Mouse (Mus musculus): ENCODE measurements at regions not wholly inside any gene's neighbourhood (a gene's known extent, or its start where the extent isn't known, plus 50 kb on each side); places are given as distances from the start of the nearest gene placed in this dataset.
A peak's percentile ranks its signal among the peaks of the same experiment; 100 is the strongest.

- no peak overlapping the region for H3K9ac ChIP-seq
- H3K36me3 ChIP-seq (replicated peaks; ENCODE audit: control insufficient read depth, insufficient read depth): no peaks in the 10 kb centered on the region
- no peak overlapping the region for H3K27ac ChIP-seq
- DNase-seq (ENCODE audit: low spot score) (no peak), ATAC-seq (ENCODE audit: low FRiP score) (no peak)
- WGBS: 30% methylated on average over 4 of the region's 4 CpGs
- no peak overlapping the region for H3K4me3 ChIP-seq (replicated peaks; ENCODE audit: low read length)
- no peaks in the 10 kb centered on the region for H3K9me3 ChIP-seq (ENCODE audit: control insufficient read depth, low read length)
- H3K27me3 ChIP-seq (ENCODE audit: control insufficient read depth, insufficient read depth, low read length): no peaks in the 10 kb centered on the region
- H3K4me2 ChIP-seq (replicated peaks): no peak overlapping the region
- no peaks in the 10 kb centered on the region for H3K4me1 ChIP-seq (replicated peaks; ENCODE audit: control insufficient read depth, insufficient read depth, low read length)
Observed at GRCm38 (mm10) chr13:71582486-71582885, 381.0 kb downstream of the Irx1 start.

GRCm38 (mm10) chr13:71565895-71566294 lies 397.6 kb downstream of the Irx1 start:
- Histone ChIP-seq H3K36me3 (replicated peaks; ENCODE audit: control insufficient read depth, insufficient read depth) (no peaks in the 10 kb centered on the region), H3K4me1 (replicated peaks; ENCODE audit: control insufficient read depth, insufficient read depth, low read length) (no peaks in the 10 kb centered on the region), H3K27ac (no peak overlapping the region), H3K9me3 (ENCODE audit: control insufficient read depth, low read length) (no peaks in the 10 kb centered on the region), H3K4me2 (replicated peaks) (no peak overlapping the region), H3K9ac (no peak overlapping the region), H3K4me3 (replicated peaks; ENCODE audit: low read length) (no peak overlapping the region), H3K27me3 (ENCODE audit: control insufficient read depth, insufficient read depth, low read length) (no peaks in the 10 kb centered on the region)
- no peak for DNase-seq (ENCODE audit: low spot score)
- no peak for ATAC-seq (ENCODE audit: low FRiP score)
- 75% methylated on average over 6 of the region's 6 CpGs for WGBS

GRCm38 (mm10) chr13:71565388-71565787 lies 398.1 kb downstream of the Irx1 start:
- DNase-seq (ENCODE audit: low spot score) (no peak), ATAC-seq (ENCODE audit: low FRiP score) (no peak)
- H3K4me2 ChIP-seq (replicated peaks): no peak overlapping the region
- no peaks in the 10 kb centered on the region for H3K36me3 ChIP-seq (replicated peaks; ENCODE audit: control insufficient read depth, insufficient read depth)
- no peaks in the 10 kb centered on the region for H3K4me1 ChIP-seq (replicated peaks; ENCODE audit: control insufficient read depth, insufficient read depth, low read length)
- no peak overlapping the region for H3K9ac ChIP-seq
- no peak overlapping the region for H3K27ac ChIP-seq
- 80% methylated on average over 7 of the region's 7 CpGs for WGBS
- H3K4me3 ChIP-seq (replicated peaks; ENCODE audit: low read length): no peak overlapping the region
- H3K9me3 ChIP-seq (ENCODE audit: control insufficient read depth, low read length): no peaks in the 10 kb centered on the region
- no peaks in the 10 kb centered on the region for H3K27me3 ChIP-seq (ENCODE audit: control insufficient read depth, insufficient read depth, low read length)

- ATAC-seq (ENCODE audit: low FRiP score) (peak; percentile 57; the same call in 1 of the 2 replicates), DNase-seq (ENCODE audit: low spot score) (peak; percentile 37)
- no peaks in the 10 kb centered on the region for H3K27me3 ChIP-seq (ENCODE audit: control insufficient read depth, insufficient read depth, low read length)
- no peak overlapping the region for H3K27ac ChIP-seq
- no peak overlapping the region for H3K4me3 ChIP-seq (replicated peaks; ENCODE audit: low read length)
- 0 out of 2 replicates have a peak, but pooled peaks cover 3% of the 10 kb centered on the region for H3K4me1 ChIP-seq (replicated peaks; ENCODE audit: control insufficient read depth, insufficient read depth, low read length)
- no peaks in the 10 kb centered on the region for H3K36me3 ChIP-seq (replicated peaks; ENCODE audit: control insufficient read depth, insufficient read depth)
- no peaks in the 10 kb centered on the region for H3K9me3 ChIP-seq (ENCODE audit: control insufficient read depth, low read length)
- WGBS: 25% methylated on average over 14 of the region's 14 CpGs
- no peak overlapping the region for H3K4me2 ChIP-seq (replicated peaks)
- H3K9ac ChIP-seq: no peak overlapping the region
Observed at GRCm38 (mm10) chr13:71558477-71559215, 404.9 kb downstream of the Irx1 start.

- Histone ChIP-seq H3K9me3 (ENCODE audit: control insufficient read depth, low read length) (no peaks in the 10 kb centered on the region), H3K4me3 (replicated peaks; ENCODE audit: low read length) (no peak overlapping the region), H3K27ac (no peak overlapping the region), H3K4me2 (replicated peaks) (no peak overlapping the region), H3K27me3 (ENCODE audit: control insufficient read depth, insufficient read depth, low read length) (no peaks in the 10 kb centered on the region), H3K4me1 (replicated peaks; ENCODE audit: control insufficient read depth, insufficient read depth, low read length) (0 out of 2 replicates have a peak, but pooled peaks cover 3% of the 10 kb centered on the region), H3K9ac (no peak overlapping the region), H3K36me3 (replicated peaks; ENCODE audit: control insufficient read depth, insufficient read depth) (no peaks in the 10 kb centered on the region)
- 90% methylated on average over 6 of the region's 6 CpGs for WGBS
- DNase-seq (ENCODE audit: low spot score): no peak
- ATAC-seq (ENCODE audit: low FRiP score): no peak
Observed at GRCm38 (mm10) chr13:71555471-71555870, 408.1 kb downstream of the Irx1 start.

GRCm38 (mm10) chr13:71550109-71550508 lies 413.4 kb downstream of the Irx1 start:
- Histone ChIP-seq H3K27ac (no peak overlapping the region), H3K27me3 (ENCODE audit: control insufficient read depth, insufficient read depth, low read length) (no peaks in the 10 kb centered on the region), H3K4me3 (replicated peaks; ENCODE audit: low read length) (no peak overlapping the region), H3K9ac (no peak overlapping the region), H3K36me3 (replicated peaks; ENCODE audit: control insufficient read depth, insufficient read depth) (no peaks in the 10 kb centered on the region), H3K4me1 (replicated peaks; ENCODE audit: control insufficient read depth, insufficient read depth, low read length) (no peaks in the 10 kb centered on the region), H3K9me3 (ENCODE audit: control insufficient read depth, low read length) (no peaks in the 10 kb centered on the region), H3K4me2 (replicated peaks) (no peak overlapping the region)
- ATAC-seq (ENCODE audit: low FRiP score) (no peak), DNase-seq (ENCODE audit: low spot score) (no peak)
- 40% methylated on average over 1 of the region's 1 CpGs for WGBS

GRCm38 (mm10) chr13:71549206-71549831 lies 414.2 kb downstream of the Irx1 start:
- no peak overlapping the region for H3K9ac ChIP-seq

GRCm38 (mm10) chr13:71538226-71538625 lies 425.3 kb downstream of the Irx1 start:
- Histone ChIP-seq H3K36me3 (replicated peaks; ENCODE audit: control insufficient read depth, insufficient read depth) (no peaks in the 10 kb centered on the region), H3K4me3 (replicated peaks; ENCODE audit: low read length) (no peak overlapping the region), H3K9ac (no peak overlapping the region), H3K27me3 (ENCODE audit: control insufficient read depth, insufficient read depth, low read length) (no peaks in the 10 kb centered on the region), H3K4me1 (replicated peaks; ENCODE audit: control insufficient read depth, insufficient read depth, low read length) (no peaks in the 10 kb centered on the region), H3K4me2 (replicated peaks) (no peak overlapping the region), H3K27ac (no peak overlapping the region), H3K9me3 (ENCODE audit: control insufficient read depth, low read length) (no peaks in the 10 kb centered on the region)
- 45% methylated on average over 4 of the region's 4 CpGs for WGBS
- DNase-seq (ENCODE audit: low spot score) (peak; percentile 44), ATAC-seq (ENCODE audit: low FRiP score) (no peak)

More at GRCm38 (mm10) chr13:71549206-71549831, 414.2 kb downstream of the Irx1 start:
- H3K27ac ChIP-seq: no peak overlapping the region
- DNase-seq (ENCODE audit: low spot score) (no peak), ATAC-seq (ENCODE audit: low FRiP score) (no peak)
- H3K4me1 ChIP-seq (replicated peaks; ENCODE audit: control insufficient read depth, insufficient read depth, low read length): no peaks in the 10 kb centered on the region
- H3K27me3 ChIP-seq (ENCODE audit: control insufficient read depth, insufficient read depth, low read length): no peaks in the 10 kb centered on the region
- no peaks in the 10 kb centered on the region for H3K36me3 ChIP-seq (replicated peaks; ENCODE audit: control insufficient read depth, insufficient read depth)
- H3K4me3 ChIP-seq (replicated peaks; ENCODE audit: low read length): no peak overlapping the region
- WGBS: 87% methylated on average over 10 of the region's 10 CpGs
- no peak overlapping the region for H3K4me2 ChIP-seq (replicated peaks)
- no peaks in the 10 kb centered on the region for H3K9me3 ChIP-seq (ENCODE audit: control insufficient read depth, low read length)

GRCm38 (mm10) chr13:71532796-71533351 lies 430.6 kb downstream of the Irx1 start:
- H3K4me1 ChIP-seq (replicated peaks; ENCODE audit: control insufficient read depth, insufficient read depth, low read length): 0 out of 2 replicates have a peak, but pooled peaks cover 4% of the 10 kb centered on the region
- no peak overlapping the region for H3K4me3 ChIP-seq (replicated peaks; ENCODE audit: low read length)
- no peak overlapping the region for H3K27ac ChIP-seq
- DNase-seq (ENCODE audit: low spot score): no peak
- H3K27me3 ChIP-seq (ENCODE audit: control insufficient read depth, insufficient read depth, low read length): 0 out of 2 replicates have a peak, but pooled peaks cover 3% of the 10 kb centered on the region
- H3K9ac ChIP-seq: no peak overlapping the region
- ATAC-seq (ENCODE audit: low FRiP score): no peak
- no peak overlapping the region for H3K4me2 ChIP-seq (replicated peaks)
- H3K9me3 ChIP-seq (ENCODE audit: control insufficient read depth, low read length): no peaks in the 10 kb centered on the region
- H3K36me3 ChIP-seq (replicated peaks; ENCODE audit: control insufficient read depth, insufficient read depth): no peaks in the 10 kb centered on the region
- WGBS: 82% methylated on average over 7 of the region's 7 CpGs
